12 mouse cellular contexts compared by ENCODE assay signal in the genomic region with DNA sequence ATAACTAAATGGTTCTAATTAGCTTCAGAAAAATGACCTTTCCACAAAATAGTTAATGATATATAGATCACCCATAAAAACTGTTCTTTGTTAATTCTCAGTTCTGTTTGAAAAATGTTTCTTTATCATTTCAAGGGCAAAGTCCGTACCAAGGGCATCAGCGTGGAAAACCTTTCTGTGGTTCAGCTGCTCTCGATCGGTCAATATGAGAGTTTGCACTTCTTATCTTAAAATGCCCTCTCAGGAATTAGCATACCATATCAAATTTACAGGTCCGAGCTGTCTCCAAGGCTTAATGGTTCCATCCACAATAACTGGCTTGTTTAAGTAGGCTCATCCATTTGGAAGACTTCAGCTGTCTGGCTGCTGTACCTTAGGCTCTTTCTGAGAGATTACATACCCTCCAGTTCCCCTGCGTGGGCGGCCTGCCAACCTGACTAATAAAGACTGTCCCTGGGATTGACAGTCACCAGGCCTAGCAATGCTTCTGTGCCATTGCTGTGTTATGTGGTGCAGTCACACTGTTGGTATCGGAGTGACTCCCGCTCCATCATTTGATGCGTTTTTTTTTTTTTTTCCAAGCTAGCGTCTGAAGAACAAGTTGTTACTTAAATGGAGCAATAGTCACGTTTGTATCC. TPM values are rescaled to one million over a fixed set of nuclear protein-coding genes. Genes with fewer than 3 reads are reported as not detected.
DNase-seq lines count a peak whose midpoint lies in the region; ATAC-seq and TF ChIP-seq lines count a peak whose summit lies in the region.
"Had no signal": no experiment of that assay in that cellular context is flagged by ENCODE, and none has a peak within 500 bp of the region (broad histone marks: within the 10 kb centered on the region; RNA-seq: fewer than 3 reads in every experiment).

No protein-coding gene starts in this region.

- H3K27me3 ChIP-seq in heart, embryonic 16.5 days (ENCODE audit: control insufficient read depth, insufficient read depth, low read length) = no peaks in the 10 kb centered on the region
- no peaks in the 10 kb centered on the region for H3K27me3 ChIP-seq in heart, adult 2 months (ENCODE audit: control insufficient read depth, insufficient read depth, low read length)
- no peaks in the 10 kb centered on the region for H3K27me3 ChIP-seq in midbrain, embryonic 13.5 days
- no peaks in the 10 kb centered on the region for H3K27me3 ChIP-seq in midbrain, embryonic 15.5 days (replicated peaks)
- no peaks in the 10 kb centered on the region for H3K27me3 ChIP-seq in stomach, embryonic 15.5 days (replicated peaks)
- H3K27me3 ChIP-seq: embryonic facial prominence, embryonic 13.5 days; limb, embryonic 15.5 days had no signal

- peak; percentile 87 for ATAC-seq in heart, embryonic 16.5 days (replicated peaks; ENCODE audit: extremely low read depth, insufficient read depth, low FRiP score)
- ATAC-seq in midbrain, embryonic 13.5 days = peak; percentile 58
- no peak for ATAC-seq in midbrain, embryonic 15.5 days (replicated peaks)
- peak; percentile 68; the same call in 1 of the 2 replicates for ATAC-seq in stomach, embryonic 15.5 days (ENCODE audit: insufficient read depth, low FRiP score, low read depth)

- no peaks in the 10 kb centered on the region for H3K9me3 ChIP-seq in heart, embryonic 16.5 days (replicated peaks; ENCODE audit: control insufficient read depth, low read length)
- no peaks in the 10 kb centered on the region for H3K9me3 ChIP-seq in midbrain, embryonic 13.5 days
- H3K9me3 ChIP-seq in midbrain, embryonic 15.5 days = no peaks in the 10 kb centered on the region
- no peaks in the 10 kb centered on the region for H3K9me3 ChIP-seq in stomach, embryonic 15.5 days
- H3K9me3 ChIP-seq: embryonic facial prominence, embryonic 13.5 days; limb, embryonic 15.5 days had no signal

- H3K27ac ChIP-seq in heart, embryonic 16.5 days (ENCODE audit: low read length) = peak overlapping the region; percentile 68
- no peak overlapping the region for H3K27ac ChIP-seq in heart, adult 2 months
- no peak overlapping the region for H3K27ac ChIP-seq in midbrain, embryonic 13.5 days
- no peak overlapping the region for H3K27ac ChIP-seq in midbrain, embryonic 15.5 days
- H3K27ac ChIP-seq in stomach, embryonic 15.5 days = no peak overlapping the region
- H3K27ac ChIP-seq: embryonic facial prominence, embryonic 13.5 days; left cerebral cortex, adult 2 months; limb, embryonic 15.5 days had no signal

- H3K36me3 ChIP-seq in heart, embryonic 16.5 days (ENCODE audit: control insufficient read depth, insufficient read depth) = no peaks in the 10 kb centered on the region
- no peaks in the 10 kb centered on the region for H3K36me3 ChIP-seq in heart, adult 2 months (ENCODE audit: control insufficient read depth, insufficient read depth, low read length)
- H3K36me3 ChIP-seq in midbrain, embryonic 13.5 days = no peaks in the 10 kb centered on the region
- no peaks in the 10 kb centered on the region for H3K36me3 ChIP-seq in midbrain, embryonic 15.5 days (replicated peaks)
- no peaks in the 10 kb centered on the region for H3K36me3 ChIP-seq in stomach, embryonic 15.5 days
- H3K36me3 ChIP-seq: embryonic facial prominence, embryonic 13.5 days; limb, embryonic 15.5 days had no signal

- 38% methylated on average over 12 of the region's 12 CpGs for WGBS in heart, embryonic 16.5 days
- WGBS in heart, adult 2 months = 64% methylated on average over 12 of the region's 12 CpGs
- WGBS in midbrain, embryonic 13.5 days = 86% methylated on average over 12 of the region's 12 CpGs
- 71% methylated on average over 12 of the region's 12 CpGs for WGBS in midbrain, embryonic 15.5 days
- WGBS in stomach, embryonic 15.5 days = 54% methylated on average over 12 of the region's 12 CpGs

- TF ChIP-seq CTCF in heart, adult 2 months (IDR thresholded peaks at IDR 0.05) = no peak

- no peak for DNase-seq in heart, adult 2 months
- DNase-seq in adrenal gland, postnatal 36 days = peak; percentile 79 to 83
- DNase-seq in frontal cortex, adult 2 months (ENCODE audit: extremely low spot score in 1 of 2, low spot score in 1 of 2) = no peak
- DNase-seq: cerebellum, adult 9-10 months; thymus, adult 18-20 months had no signal

- no peaks in the 10 kb centered on the region for H3K79me2 ChIP-seq in heart, adult 2 months (replicated peaks; ENCODE audit: control insufficient read depth, insufficient read depth, low read length)

- H3K4me3 ChIP-seq in heart, embryonic 16.5 days (ENCODE audit: low read length) = no peak overlapping the region
- no peak overlapping the region for H3K4me3 ChIP-seq in heart, adult 2 months
- H3K4me3 ChIP-seq in midbrain, embryonic 13.5 days (replicated peaks) = no peak overlapping the region
- no peak overlapping the region for H3K4me3 ChIP-seq in midbrain, embryonic 15.5 days
- no peak overlapping the region for H3K4me3 ChIP-seq in stomach, embryonic 15.5 days (replicated peaks)
- H3K4me3 ChIP-seq: embryonic facial prominence, embryonic 13.5 days; left cerebral cortex, adult 2 months; limb, embryonic 15.5 days had no signal

- peak overlapping the region; percentile 21; the same call in 1 of the 2 replicates for H3K4me2 ChIP-seq in heart, embryonic 16.5 days (ENCODE audit: low read depth, low read length)
- no peak overlapping the region for H3K4me2 ChIP-seq in midbrain, embryonic 13.5 days (replicated peaks)
- no peak overlapping the region for H3K4me2 ChIP-seq in midbrain, embryonic 15.5 days
- no peak overlapping the region for H3K4me2 ChIP-seq in stomach, embryonic 15.5 days
- H3K4me2 ChIP-seq: embryonic facial prominence, embryonic 13.5 days; limb, embryonic 15.5 days had no signal

- H3K9ac ChIP-seq in heart, embryonic 16.5 days (ENCODE audit: low read length) = no peak overlapping the region
- no peak overlapping the region for H3K9ac ChIP-seq in heart, adult 2 months (ENCODE audit: low read depth, low read length)
- no peak overlapping the region for H3K9ac ChIP-seq in midbrain, embryonic 13.5 days (replicated peaks)
- no peak overlapping the region for H3K9ac ChIP-seq in midbrain, embryonic 15.5 days
- no peak overlapping the region for H3K9ac ChIP-seq in stomach, embryonic 15.5 days
- H3K9ac ChIP-seq: embryonic facial prominence, embryonic 13.5 days; limb, embryonic 15.5 days had no signal

- TF ChIP-seq EP300 in heart, adult 2 months (IDR thresholded peaks at IDR 0.05; ENCODE audit: insufficient read depth, low read depth, low read length) = no peak

- intact Hi-C loops in heart, adult 2 months (cut with DNase I) = no loop called here

- TF ChIP-seq POLR2A in heart, adult 2 months (IDR thresholded peaks at IDR 0.05; ENCODE audit: insufficient read depth, low read depth, low read length) = no peak

- peaks cover 7% of the 10 kb centered on the region; the same call in 1 of the 2 replicates for H3K4me1 ChIP-seq in heart, embryonic 16.5 days (ENCODE audit: control insufficient read depth, insufficient read depth, low read length)
- H3K4me1 ChIP-seq in heart, adult 2 months (ENCODE audit: control insufficient read depth, insufficient read depth, low read length) = no peaks in the 10 kb centered on the region
- 0 out of 2 replicates have a peak, but pooled peaks cover 3% of the 10 kb centered on the region for H3K4me1 ChIP-seq in midbrain, embryonic 13.5 days (replicated peaks)
- H3K4me1 ChIP-seq in midbrain, embryonic 15.5 days = no peaks in the 10 kb centered on the region
- H3K4me1 ChIP-seq in stomach, embryonic 15.5 days = no peaks in the 10 kb centered on the region
- H3K4me1 ChIP-seq: embryonic facial prominence, embryonic 13.5 days; limb, embryonic 15.5 days had no signal

RNA-seq across cellular contexts. Expression of gene Plk2, which starts 17.8 kb away (rescaled TPM):
- 88.5 and 99.1 TPM in 2 replicates for polyA plus RNA-seq in heart, embryonic 16.5 days (2015; fragmentation: Nextera tagmentation; extraction: Ambion mirVana)
- total RNA-seq in heart, adult 2 months (2021) = 10 to 100 TPM; 14.8 to 23.8 TPM
- 11.0 and 17.3 TPM in 2 replicates for polyA plus RNA-seq in heart, adult 2 months (2012; rRNA removed)
- polyA plus RNA-seq in midbrain, embryonic 13.5 days (2015; fragmentation: Nextera tagmentation; extraction: Ambion mirVana) = 155 TPM in 2 replicates
- 154 and 173 TPM in 2 replicates for polyA plus RNA-seq in midbrain, embryonic 15.5 days (2015; fragmentation: Nextera tagmentation; extraction: Ambion mirVana)
- 10 to 100 TPM; 16.1 to 23.0 TPM for total RNA-seq in adrenal gland, postnatal 36 days (2021)
- polyA plus RNA-seq in stomach, embryonic 15.5 days (2015; fragmentation: Nextera tagmentation; extraction: Ambion mirVana) = 109 and 134 TPM in 2 replicates
- 76.5 and 88.6 TPM in 2 replicates for polyA plus RNA-seq in frontal cortex, adult 2 months (2012; rRNA removed)

RNA-seq across cellular contexts. Expression of gene Gapt, which starts 55.7 kb away (rescaled TPM):
- 0.16 and 0.38 TPM in 2 replicates for polyA plus RNA-seq in heart, embryonic 16.5 days (2015; fragmentation: Nextera tagmentation; extraction: Ambion mirVana)
- under 1 TPM in 1 of 2 experiments, not detected in 1; 0.18 TPM for total RNA-seq in heart, adult 2 months (2021)
- polyA plus RNA-seq in heart, adult 2 months (2012; rRNA removed) = 0.39 and 0.53 TPM in 2 replicates
- 0.09 TPM in 1 of 2 replicates, not detected in the other for polyA plus RNA-seq in midbrain, embryonic 13.5 days (2015; fragmentation: Nextera tagmentation; extraction: Ambion mirVana)
- 0.08 TPM in 1 of 2 replicates, not detected in the other for polyA plus RNA-seq in midbrain, embryonic 15.5 days (2015; fragmentation: Nextera tagmentation; extraction: Ambion mirVana)
- under 1 TPM in 1 of 2 experiments, not detected in 1; 0.13 TPM for total RNA-seq in adrenal gland, postnatal 36 days (2021)
- 0.89 and 1.0 TPM in 2 replicates for polyA plus RNA-seq in stomach, embryonic 15.5 days (2015; fragmentation: Nextera tagmentation; extraction: Ambion mirVana)
- polyA plus RNA-seq in frontal cortex, adult 2 months (2012; rRNA removed) = not detected in 2 replicates
- total RNA-seq: left cerebral cortex, adult 2 months had no signal

Comparison
In these comparisons a context has a peak if more than half of its experiments do, and no peak if none do; other contexts are left out.
1. DNase-seq: peak in adrenal gland, postnatal 36 days (2 of 2); none in heart, adult 2 months (0 of 2) and frontal cortex, adult 2 months (0 of 2).